Mouse (Mus musculus): ENCODE measurements around the gene Lima1. TPM values are rescaled to one million over a fixed set of nuclear protein-coding genes. Genes with fewer than 3 reads are reported as not detected.
A peak's percentile ranks its signal among the peaks of the same experiment; 100 is the strongest.

Lima1 gene
- total RNA-seq, 2 experiments from 2014 or later, result 4.2 to 4.8 TPM

GRCm38 (mm10) chr15:99867654-99868053, 7.6 kb downstream of the Lima1 start:
- no peak for ATAC-seq (replicated peaks; ENCODE audit: poor library complexity)

DNA sequence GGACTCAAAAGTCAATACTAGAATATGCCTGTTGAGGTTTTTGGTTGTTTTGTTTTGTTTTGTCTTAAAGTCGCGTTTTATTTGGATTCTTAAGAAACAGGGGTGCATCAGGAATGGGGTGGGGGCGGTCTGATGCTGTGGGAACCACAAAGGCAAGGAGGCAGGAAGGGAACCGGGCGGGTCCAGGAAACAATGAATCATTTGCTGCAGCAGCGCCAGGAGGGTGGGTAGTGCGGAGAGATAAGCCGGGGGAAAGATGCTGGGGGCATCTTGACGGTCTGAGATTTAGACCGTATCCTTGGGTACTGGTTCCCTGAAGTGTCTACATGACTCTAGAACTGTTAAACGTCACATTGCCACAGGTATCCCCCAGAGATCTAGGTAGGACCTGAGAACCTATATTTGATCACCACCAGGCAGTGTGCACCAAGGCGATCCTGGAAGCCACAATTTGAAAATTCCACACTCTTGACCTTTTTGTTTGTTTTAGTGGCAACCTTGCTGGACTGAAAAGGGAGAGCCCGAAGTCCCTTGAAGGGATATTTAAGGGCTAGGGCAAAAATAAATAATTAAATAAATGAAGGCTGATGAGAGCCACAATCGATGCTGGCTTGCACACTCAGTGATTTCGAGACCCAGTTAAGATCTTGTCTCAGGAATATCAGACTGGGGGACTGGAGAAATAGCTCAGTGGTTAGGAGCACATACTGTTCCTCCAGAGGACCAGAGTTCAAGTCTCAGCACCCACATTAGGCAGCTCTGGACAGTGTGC, 8.6 kb downstream of the Lima1 start:
- ATAC-seq (replicated peaks; ENCODE audit: poor library complexity), result no peak

GRCm38 (mm10) chr15:99865942-99866341, 9.3 kb downstream of the Lima1 start:
- no peak for ATAC-seq (replicated peaks; ENCODE audit: poor library complexity)

DNA sequence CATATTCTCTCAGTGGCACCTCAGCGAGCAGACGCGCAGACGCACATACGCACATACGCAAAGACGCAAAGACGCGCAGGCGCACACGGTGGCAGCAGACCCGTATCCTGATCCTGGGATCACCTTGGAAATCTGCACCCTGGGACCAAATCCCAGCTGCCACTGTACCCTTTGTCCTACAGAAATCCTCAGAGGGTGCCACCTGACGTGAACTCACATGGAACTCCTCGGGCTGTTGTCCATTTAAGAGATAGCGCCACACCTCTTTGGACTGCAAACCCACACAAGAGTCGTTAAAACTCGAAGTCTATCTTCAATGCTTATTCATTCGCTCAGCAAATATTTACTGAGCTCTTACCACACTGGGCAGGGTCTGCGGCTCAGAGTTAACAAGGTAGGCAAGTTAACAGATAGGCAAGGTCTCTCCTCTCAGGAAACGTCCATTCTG, 9.7 kb downstream of the Lima1 start:
- no peak for ATAC-seq (replicated peaks; ENCODE audit: poor library complexity)

DNA sequence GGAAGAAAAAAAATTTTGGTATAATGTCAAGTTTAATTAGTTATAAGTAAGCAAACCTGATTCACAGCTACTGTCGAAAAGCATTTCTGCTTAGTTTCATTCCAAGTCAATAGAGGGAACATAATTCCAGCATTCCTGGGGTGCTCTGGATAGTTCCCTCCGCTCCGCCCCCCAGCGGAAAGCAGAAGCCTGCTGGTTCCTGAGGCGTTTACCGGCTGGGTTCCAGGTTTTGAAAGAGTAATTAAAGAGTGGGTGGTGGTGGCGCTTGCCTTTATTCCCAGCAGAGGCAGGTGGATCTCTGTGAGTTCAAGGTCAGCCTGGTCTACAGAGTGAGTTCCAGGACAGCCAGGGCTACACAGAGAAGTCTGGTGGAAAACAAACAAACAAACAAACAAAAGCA, 10.2 kb downstream of the Lima1 start:
- ATAC-seq (replicated peaks; ENCODE audit: poor library complexity), result no peak

GRCm38 (mm10) chr15:99863786-99864185, 11.5 kb downstream of the Lima1 start:
- ATAC-seq (replicated peaks; ENCODE audit: poor library complexity), result no peak

DNA sequence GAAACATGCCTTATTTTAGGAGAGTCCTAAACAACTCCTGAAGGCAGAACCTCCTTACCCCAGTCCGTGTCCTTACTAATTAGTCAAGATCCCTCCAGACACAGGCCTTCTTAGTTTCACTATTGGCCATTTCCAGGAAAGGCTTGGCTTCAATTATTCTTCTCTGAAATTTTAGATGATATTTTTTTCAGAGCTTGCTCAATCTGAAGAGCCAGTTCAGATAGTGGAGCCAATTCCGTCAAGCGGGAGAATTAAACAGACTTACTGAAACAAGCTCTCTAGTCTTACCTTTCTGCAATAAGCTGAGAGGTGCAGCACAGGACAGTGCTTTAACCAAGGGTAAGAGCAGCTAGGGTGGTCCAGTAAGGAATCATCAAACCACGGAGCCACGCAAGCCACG, 11.9 kb downstream of the Lima1 start:
- ATAC-seq (replicated peaks; ENCODE audit: poor library complexity), result no peak

DNA sequence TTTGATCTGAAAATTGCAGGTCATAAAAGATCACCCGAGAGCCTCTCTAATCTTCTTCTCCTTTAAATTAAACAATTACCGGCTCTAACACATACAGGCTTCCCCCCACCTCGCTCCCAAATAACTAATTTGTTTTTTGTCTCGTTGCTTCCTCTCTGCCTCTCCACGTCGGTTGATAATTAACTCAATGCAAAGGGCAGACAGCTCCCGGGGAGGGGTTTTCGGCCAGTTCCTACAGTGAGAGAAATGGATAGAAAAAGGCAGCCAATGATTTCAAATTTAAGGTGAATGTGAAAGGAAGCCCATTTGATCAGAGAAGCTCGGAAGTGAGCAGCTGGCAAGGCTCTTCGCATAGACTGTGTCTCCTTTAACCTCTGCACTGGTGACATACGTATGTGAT, 12.8 kb downstream of the Lima1 start:
- no peak for ATAC-seq (replicated peaks; ENCODE audit: poor library complexity)

- no peak for ATAC-seq (replicated peaks; ENCODE audit: poor library complexity)
Observed at GRCm38 (mm10) chr15:99861955-99862354, 13.3 kb downstream of the Lima1 start.

DNA sequence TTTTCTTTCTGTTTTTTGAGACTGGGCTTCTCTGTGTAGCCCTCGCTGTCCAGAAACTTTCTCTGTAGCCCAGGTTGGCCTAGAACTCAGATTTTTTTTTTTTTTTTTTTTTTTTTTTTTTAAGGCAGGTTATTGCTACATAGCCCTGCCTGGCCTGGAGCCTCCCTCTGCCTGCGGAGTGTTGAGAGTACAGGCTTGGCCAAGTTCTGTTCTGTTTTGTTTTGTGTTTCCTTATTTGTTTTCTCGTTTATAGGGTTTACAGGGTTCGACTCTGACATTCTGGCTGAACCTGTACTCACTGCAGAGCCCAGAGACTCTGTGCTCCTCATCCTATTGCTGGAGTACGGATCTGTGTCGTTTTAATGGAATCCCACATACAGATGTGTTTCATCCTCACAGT, 13.7 kb downstream of the Lima1 start:
- no peak for ATAC-seq (replicated peaks; ENCODE audit: poor library complexity)

- no peak for ATAC-seq (replicated peaks; ENCODE audit: poor library complexity)
Observed at GRCm38 (mm10) chr15:99859644-99860392, 15.4 kb downstream of the Lima1 start.

- ATAC-seq (replicated peaks; ENCODE audit: poor library complexity), result no peak
Observed at GRCm38 (mm10) chr15:99857479-99857878, 17.8 kb downstream of the Lima1 start.

DNA sequence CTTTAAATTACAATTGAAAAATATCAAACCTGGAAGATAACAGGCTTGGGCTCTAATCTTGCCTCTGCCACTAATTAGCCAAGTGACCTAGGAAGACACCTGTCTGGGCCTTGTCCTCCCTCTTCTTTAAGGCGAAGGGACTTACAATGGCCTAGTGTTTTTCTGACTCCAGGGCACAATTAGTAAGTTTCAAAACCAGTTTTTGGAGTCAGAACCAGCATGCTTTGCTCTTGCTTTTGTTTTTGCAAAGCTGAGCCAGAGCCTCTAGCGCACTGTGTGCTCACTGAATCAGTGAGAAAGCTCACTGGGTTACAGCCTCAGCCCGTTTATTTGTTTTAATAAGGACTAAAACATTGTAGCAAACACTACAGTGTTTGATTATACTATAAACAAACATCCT, 20.1 kb downstream of the Lima1 start:
- no peak for ATAC-seq (replicated peaks; ENCODE audit: poor library complexity)

DNA sequence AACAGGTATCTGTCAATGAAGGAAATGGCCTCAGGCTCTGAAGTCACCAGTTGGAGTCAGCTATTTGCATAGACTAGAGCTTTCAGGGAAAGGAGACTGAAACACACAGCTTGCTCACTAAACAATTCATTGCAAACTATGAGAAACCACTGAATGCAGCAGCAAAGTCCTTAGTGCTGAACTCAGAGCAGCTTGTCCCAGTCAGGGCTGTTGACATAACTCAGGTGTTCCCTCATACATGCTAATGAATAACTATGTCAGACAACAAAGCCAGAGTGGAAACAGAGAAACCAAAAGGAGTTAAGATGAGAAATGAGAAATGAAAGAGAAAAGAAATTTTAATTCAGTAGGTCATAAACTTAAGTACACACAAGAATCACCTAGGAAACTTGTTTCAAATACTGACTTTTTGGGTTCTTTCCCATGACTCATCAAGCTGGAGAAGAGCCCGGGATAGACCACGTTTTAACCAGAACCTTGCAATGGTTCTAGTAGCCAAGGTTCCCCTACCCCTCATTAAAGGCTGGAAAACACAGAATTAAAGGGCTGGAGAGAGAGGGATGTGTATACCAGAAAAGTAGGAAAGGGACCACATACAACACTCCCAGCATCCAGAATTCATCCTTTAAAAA, 22.5 kb downstream of the Lima1 start:
- no peak for ATAC-seq (replicated peaks; ENCODE audit: poor library complexity)

- ATAC-seq (replicated peaks; ENCODE audit: poor library complexity), result no peak
Observed at GRCm38 (mm10) chr15:99850265-99850664, 25.0 kb downstream of the Lima1 start.

GRCm38 (mm10) chr15:99847937-99848336, 27.3 kb downstream of the Lima1 start:
- no peak for ATAC-seq (replicated peaks; ENCODE audit: poor library complexity)

GRCm38 (mm10) chr15:99847207-99847881, 27.9 kb downstream of the Lima1 start:
- ATAC-seq (replicated peaks; ENCODE audit: poor library complexity), result peak; percentile 31

- ATAC-seq (replicated peaks; ENCODE audit: poor library complexity), result peak; percentile 31; the same call in 1 of the 2 replicates
Observed at GRCm38 (mm10) chr15:99846633-99847032, 28.6 kb downstream of the Lima1 start.

DNA sequence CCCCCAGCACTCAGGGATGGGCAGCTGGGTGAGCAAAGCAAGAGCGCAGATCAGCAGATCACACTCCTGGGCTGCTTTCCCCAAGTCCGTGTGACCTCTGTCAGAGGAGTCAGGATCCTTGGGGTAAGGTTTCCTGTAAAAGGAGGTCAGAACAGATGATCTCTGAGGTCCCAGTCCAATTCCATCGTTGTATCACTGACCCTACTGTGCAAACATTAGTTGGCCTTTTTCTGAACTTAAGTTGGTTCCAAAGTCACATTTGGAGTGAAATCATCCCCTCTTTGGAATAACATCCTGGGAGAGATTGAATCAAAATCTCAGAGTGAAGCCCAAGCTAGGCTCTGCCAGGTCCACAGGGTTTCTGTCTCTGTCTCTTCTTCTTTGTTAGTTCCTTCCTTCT, 31.4 kb downstream of the Lima1 start:
- no peak for ATAC-seq (replicated peaks; ENCODE audit: poor library complexity)

- no peak for ATAC-seq (replicated peaks; ENCODE audit: poor library complexity)
Observed at GRCm38 (mm10) chr15:99839910-99840309, 35.3 kb downstream of the Lima1 start.

DNA sequence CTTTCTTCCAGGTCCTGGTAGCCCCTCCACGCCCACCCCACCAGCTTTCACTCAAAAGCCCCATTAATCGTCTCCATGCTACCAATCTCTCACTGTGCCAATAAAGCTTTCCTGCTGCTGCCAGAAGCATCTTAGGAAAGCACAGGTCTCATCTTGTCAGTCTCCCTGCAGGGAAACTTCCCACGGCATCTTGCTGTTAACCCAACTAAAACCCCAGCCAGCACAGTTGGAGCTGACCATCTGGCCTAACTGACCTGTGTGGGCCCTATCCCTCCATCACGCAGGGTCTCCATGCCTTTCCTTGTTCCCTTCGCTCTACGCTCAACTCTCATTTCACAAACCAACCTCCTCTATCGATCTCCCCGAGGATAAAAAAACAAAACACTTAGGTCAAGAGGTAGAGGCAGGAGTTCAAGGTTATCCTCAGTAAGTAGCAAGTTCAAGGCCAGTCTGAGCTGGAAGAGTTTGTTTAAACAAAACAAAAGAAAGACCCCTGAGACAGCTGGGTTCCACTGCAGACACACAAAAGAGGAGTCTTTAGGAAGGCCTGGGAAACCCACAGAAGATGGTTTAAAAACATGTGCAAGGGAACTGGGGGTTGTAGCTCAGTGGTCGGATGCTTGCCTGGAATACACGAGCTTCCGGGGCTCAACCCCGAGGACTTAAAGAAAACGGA, 36.0 kb downstream of the Lima1 start:
- no peak for ATAC-seq (replicated peaks; ENCODE audit: poor library complexity)
